Mouse (Mus musculus): Measurements from ENCODE around the gene Aldh2. TPM values are rescaled to one million over a fixed set of nuclear protein-coding genes. Genes with fewer than 3 reads are reported as not detected.
"Not testable (repeated sequence)": the region's sequence is repeated elsewhere in the genome, so short reads cannot be mapped to it uniquely, and the experiment has no call there.

Gene Aldh2
- 645 and 839 TPM in 2 replicates for polyA plus RNA-seq (2012; ENCODE audit: insufficient read depth, insufficient read length, missing spikeins)

DNA sequence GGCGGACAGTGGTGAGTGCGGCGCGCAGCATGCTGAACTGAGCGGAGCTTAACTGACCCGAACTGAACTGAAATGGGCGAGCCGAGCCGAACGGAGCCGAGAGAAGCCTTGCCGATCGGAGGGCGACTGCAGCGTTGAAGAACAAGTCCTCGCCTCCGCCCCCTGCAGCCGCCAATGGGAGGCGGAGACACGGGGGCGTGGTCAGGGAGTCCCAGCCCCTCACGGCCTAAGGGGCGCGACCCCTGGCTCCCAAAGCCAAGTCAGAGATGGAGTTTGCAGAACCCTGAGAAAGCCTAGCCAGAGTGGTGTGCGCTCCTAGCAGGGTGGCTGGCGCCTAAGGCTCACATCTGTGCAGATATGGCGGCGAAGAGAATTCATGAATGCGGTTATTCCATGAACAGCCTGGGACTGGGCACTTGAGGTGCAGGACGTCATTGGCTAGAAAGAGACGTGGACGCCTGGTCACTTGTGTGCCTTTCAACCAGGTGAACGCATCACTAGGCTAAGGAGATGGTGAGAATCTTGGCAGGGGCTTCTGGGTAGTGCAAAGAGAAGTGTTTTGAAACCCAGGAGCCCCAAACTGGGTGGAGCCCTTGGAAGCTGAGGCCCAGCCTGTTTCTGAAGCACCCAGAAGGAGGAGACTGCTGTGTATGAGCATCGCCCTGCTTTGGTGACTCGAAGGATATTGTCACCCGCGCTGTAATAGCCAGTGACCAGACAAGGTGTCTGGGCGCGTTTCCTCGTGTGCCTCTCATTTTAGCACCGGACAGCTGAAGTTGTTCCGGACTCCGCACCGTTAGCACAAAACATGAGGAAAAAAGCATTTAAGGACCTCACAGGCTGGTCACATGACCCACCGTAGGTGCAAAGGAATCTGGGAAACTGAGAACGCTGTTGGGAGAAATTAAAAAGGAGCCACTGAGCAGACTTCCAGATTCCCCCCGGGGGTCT, at the start of gene Aldh2:
Gene Aldh2 (minus strand): TSS at position 374 of the 951 bp plus-strand sequence.
- H3K4me1 ChIP-seq (ENCODE audit: control insufficient read depth, insufficient read depth, insufficient read length, low read length) = peaks cover 20% of the 10 kb centered on the region
- peak within 1 kb of the TSS; percentile 71 for H3K4me3 ChIP-seq (ENCODE audit: insufficient read depth, low read depth, low read length)
- H3K27ac ChIP-seq (replicated peaks; ENCODE audit: low read depth, low read length) = peak within 1 kb of the TSS; percentile 47

DNA sequence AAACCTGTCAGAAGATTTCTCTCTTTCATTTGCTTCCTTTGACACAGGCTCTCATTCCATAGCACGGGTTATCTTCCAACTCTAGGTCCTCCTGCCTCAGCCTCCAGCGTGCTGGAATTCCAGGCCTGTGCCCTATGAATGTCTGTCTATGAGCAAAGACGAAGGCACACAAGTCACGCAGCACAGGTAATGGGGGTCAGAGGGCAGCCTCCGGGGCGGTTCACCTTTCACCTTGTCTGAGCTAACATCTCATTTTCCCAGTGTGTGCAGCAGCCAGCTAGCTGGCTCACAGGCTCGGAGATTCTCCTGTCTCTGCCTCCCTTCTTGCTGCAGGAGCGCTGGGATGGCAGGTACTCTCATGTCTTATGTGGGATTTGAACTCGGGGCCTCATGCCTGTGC, 46.0 kb upstream of the Aldh2 start:
- Histone ChIP-seq H3K4me1 (ENCODE audit: control insufficient read depth, insufficient read depth, insufficient read length, low read length) (no peaks in the 10 kb centered on the region), H3K4me3 (ENCODE audit: insufficient read depth, low read depth, low read length) (no peak overlapping the region), H3K27ac (replicated peaks; ENCODE audit: low read depth, low read length) (no peak overlapping the region)

DNA sequence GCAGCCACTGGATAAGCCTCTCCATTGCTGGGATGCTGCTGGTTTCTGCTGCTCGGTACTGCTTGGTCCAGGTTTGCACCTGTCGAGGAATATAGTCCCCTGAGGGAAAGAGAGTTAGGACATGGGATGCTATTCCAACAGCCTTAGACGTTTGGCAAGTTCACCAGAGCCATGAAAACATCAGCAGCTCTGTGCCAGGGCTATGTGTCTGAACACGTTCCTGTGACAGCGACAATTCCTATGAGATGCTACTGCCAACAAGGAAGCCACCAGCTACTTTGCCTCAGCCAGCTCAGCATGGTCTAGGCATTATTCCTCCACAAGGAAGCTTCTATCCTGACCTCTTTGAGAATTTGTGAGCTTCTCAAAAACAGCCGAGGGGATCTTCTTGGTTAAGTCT, 43.7 kb upstream of the Aldh2 start:
- Histone ChIP-seq H3K27ac (replicated peaks; ENCODE audit: low read depth, low read length) (no peak overlapping the region), H3K4me3 (ENCODE audit: insufficient read depth, low read depth, low read length) (no peak overlapping the region), H3K4me1 (ENCODE audit: control insufficient read depth, insufficient read depth, insufficient read length, low read length) (no peaks in the 10 kb centered on the region)

DNA sequence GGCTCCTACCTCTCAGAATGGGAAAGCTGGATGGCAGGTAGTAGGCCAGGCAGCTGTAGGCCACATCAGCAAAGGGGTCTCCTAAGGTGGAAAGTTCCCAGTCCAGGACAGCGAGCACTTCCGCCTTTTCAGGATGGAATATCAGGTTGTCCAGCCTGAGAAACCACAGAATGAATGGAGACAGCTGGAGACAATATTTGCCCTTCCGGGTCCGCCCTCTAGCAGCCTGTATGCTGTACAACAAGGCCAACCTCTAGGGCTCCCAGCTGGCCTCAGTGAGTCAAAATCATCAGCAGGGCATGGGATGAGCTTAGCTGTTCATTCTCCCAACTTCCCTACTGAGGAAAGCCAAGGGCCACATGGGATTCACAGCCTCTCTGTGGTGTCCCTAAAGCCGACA, 41.0 kb upstream of the Aldh2 start:
- Histone ChIP-seq H3K4me1 (ENCODE audit: control insufficient read depth, insufficient read depth, insufficient read length, low read length) (no peaks in the 10 kb centered on the region), H3K4me3 (ENCODE audit: insufficient read depth, low read depth, low read length) (no peak overlapping the region), H3K27ac (replicated peaks; ENCODE audit: low read depth, low read length) (no peak overlapping the region)

DNA sequence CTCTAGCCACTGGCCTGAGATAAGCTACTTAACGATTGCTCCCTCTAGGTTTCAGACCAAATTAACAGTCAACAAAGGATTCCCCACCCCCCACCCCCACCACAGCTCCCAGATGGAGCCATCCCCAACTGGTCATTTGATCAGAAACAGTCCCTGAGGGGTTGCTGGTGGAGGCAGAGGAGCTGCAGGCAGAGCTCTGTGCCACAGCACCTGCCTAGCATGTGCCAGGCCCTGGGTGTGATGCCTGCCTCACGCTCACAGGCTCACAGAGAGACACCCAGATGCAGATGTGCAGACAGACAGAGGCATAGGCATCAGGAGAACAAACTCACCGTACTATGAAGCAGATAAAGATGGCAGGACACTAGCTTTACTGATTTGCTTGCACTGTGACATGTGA, 39.2 kb upstream of the Aldh2 start:
- no peak overlapping the region for H3K27ac ChIP-seq (replicated peaks; ENCODE audit: low read depth, low read length)

DNA sequence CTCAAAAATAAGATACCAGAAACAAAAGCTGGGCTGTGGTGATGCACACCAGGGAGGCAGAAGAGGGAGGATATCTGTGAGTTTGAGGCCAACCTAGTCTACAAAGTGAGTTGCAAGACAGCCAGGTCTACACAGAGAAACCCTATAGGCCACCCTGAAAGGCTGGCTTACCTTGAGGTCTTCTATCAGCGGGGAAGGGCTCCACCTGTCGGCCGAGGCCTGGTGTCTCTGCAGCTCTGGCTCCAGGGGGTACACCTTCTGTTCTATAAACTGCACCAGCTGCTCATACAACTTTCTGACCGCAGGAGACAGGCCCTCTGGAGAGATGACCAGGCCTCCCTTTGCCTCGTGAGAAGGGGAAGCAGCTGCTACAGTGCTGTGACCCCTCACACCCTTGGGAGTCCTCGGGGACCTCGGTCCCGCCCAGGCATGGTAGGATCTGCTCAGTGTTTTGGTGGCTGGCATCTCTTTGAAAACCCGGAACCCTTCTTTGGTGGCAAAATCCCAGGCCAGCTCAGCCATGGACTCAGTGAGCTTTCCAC, 37.6 kb upstream of the Aldh2 start:
- not testable (repeated sequence) for H3K4me3 ChIP-seq (ENCODE audit: insufficient read depth, low read depth, low read length); H3K4me1 ChIP-seq (ENCODE audit: control insufficient read depth, insufficient read depth, insufficient read length, low read length); H3K27ac ChIP-seq (replicated peaks; ENCODE audit: low read depth, low read length)

More for the DNA sequence above, 39.2 kb upstream of the Aldh2 start:
- Histone ChIP-seq H3K4me3 (ENCODE audit: insufficient read depth, low read depth, low read length) (no peak overlapping the region), H3K4me1 (ENCODE audit: control insufficient read depth, insufficient read depth, insufficient read length, low read length) (no peaks in the 10 kb centered on the region)

DNA sequence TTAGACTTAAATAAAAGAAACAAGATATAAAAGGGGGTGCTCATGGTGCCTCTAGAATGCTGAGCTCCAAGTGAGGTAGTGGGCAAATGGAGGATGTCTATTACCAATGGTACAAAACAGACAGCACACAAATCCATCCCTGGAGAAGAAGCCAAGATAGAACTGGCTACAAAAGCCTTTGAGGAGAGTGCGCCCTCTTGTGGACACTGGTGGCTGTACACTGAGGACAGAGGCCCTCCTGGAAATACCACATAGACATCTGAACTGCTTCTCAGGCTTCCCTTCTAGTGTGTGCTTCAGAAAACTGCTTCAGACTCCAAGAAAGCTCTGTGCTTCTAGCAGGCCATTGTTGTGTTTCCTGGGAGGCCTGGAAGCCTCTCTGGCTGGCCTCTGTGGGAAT, 34.2 kb upstream of the Aldh2 start:
- Histone ChIP-seq H3K4me3 (ENCODE audit: insufficient read depth, low read depth, low read length) (no peak overlapping the region), H3K4me1 (ENCODE audit: control insufficient read depth, insufficient read depth, insufficient read length, low read length) (no peaks in the 10 kb centered on the region), H3K27ac (replicated peaks; ENCODE audit: low read depth, low read length) (no peak overlapping the region)

DNA sequence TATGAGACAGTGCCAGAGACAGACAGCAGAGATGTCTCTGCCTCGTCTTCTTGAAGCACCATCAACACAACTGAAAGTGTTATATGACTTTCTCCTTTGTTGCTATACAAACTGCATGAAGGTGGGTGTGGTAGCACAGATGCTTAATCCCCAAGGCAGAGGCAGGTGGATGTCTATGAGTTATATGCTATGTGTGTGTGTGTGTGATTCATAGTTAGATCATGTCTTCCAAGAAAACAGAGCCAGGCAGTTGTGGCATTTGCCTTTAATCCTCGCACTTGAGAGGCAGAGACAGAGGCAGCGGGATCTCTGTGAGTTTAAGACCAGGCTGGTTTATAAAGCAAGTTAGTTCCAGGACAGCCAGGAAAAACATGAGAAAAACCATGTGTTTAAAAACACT, 29.6 kb upstream of the Aldh2 start:
- H3K4me1 ChIP-seq (ENCODE audit: control insufficient read depth, insufficient read depth, insufficient read length, low read length) = 0 out of 2 replicates have a peak, but pooled peaks cover 3% of the 10 kb centered on the region
- H3K4me3 ChIP-seq (ENCODE audit: insufficient read depth, low read depth, low read length) = no peak overlapping the region
- no peak overlapping the region for H3K27ac ChIP-seq (replicated peaks; ENCODE audit: low read depth, low read length)

DNA sequence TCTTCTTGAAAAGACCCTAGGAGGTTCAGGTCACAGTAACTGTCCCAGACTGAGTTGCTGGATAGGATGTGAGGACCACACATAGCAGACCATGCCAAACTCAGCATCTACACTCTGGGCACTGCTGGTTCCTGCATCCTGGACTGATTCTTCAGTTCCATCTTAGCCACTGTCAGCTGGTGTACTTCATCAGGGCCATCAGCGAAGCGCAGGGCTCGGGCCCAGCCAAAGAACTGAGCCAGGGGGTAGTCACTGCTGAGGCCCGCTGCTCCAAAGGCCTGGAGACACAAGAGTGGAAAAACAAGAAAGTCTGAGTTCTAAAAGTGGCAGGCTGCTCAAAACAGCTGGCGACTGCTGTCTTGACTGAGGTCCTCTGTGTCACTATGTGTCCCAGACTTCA, 27.5 kb upstream of the Aldh2 start:
- Histone ChIP-seq H3K27ac (replicated peaks; ENCODE audit: low read depth, low read length) (no peak overlapping the region), H3K4me3 (ENCODE audit: insufficient read depth, low read depth, low read length) (no peak overlapping the region), H3K4me1 (ENCODE audit: control insufficient read depth, insufficient read depth, insufficient read length, low read length) (0 out of 2 replicates have a peak, but pooled peaks cover 3% of the 10 kb centered on the region)

DNA sequence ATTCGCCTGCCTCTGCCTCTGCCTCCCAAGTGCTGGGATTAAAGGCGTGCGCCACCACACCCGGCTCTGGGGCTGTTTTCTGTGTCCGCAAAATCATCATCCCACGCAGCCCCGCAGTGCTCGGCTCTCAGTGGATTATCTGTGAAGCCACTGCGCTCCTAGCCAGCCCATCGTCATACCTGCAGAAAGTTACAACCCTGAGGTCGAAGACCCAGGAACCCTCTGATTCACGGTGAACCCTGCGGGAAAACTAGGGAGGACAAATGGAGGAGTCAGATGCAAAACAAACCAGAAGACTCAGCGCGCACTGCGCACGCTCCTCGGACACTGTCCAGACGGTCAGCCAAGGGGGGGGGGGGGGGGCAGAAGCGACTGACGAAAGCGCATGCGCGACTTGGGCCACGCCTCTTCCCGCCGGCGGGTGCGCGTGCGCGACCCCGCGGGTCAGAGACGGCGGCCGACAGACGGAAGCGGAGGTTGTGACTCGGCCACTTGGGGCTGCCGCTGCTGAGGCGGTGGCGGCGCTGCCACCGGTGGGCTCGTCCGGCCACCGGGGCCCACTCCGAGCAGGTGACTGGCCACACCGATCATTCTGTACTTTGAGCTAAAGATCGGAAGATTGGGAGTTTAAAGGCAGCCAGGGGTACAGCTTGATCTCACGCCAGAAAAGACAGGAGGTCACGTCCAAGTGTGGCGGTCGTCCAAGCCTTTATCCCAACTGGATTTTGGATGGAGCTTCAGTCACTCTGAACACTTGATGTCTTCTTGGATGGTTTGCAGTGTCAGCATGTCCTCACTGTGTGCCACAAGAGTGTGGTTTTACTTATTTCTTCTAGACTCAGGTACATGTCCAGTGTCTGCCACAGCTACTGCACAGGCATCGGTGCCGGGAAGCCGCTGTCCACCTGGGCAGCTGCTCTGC, 25.2 kb upstream of the Aldh2 start, which contains the start of gene Acad12:
Gene Acad12 (minus strand): TSS at position 347 of the 922 bp plus-strand sequence.
- H3K27ac ChIP-seq (replicated peaks; ENCODE audit: low read depth, low read length) = peak within 1 kb of the TSS; percentile 97
- H3K4me3 ChIP-seq (ENCODE audit: insufficient read depth, low read depth, low read length) = peak within 1 kb of the TSS; percentile 93
- 0 out of 2 replicates have a peak, but pooled peaks cover 3% of the 10 kb centered on the region for H3K4me1 ChIP-seq (ENCODE audit: control insufficient read depth, insufficient read depth, insufficient read length, low read length)

DNA sequence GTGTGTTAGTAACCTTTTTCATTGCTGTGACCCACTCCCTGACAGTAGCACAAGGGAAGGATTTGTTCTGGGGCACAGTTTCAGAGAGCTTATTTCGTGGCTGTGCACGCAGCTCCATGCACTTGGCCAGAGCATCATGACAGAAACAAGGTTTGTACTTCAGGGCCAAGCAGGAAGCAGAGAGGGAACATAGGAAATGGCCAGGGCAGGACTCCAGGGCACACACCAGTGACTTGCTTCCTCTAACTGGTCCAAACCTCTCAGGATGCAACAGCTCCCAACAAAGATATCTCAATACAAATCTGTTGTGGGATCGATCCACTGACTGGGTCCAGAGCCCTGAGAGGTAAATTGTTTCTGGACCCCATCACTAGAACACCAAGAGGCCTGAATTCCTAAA, 21.3 kb upstream of the Aldh2 start:
- H3K4me3 ChIP-seq (ENCODE audit: insufficient read depth, low read depth, low read length); H3K4me1 ChIP-seq (ENCODE audit: control insufficient read depth, insufficient read depth, insufficient read length, low read length): not testable (repeated sequence)
- H3K27ac ChIP-seq (replicated peaks; ENCODE audit: low read depth, low read length) = 0 out of 2 replicates have a peak overlapping the region, but pooled peaks have one; percentile 12

DNA sequence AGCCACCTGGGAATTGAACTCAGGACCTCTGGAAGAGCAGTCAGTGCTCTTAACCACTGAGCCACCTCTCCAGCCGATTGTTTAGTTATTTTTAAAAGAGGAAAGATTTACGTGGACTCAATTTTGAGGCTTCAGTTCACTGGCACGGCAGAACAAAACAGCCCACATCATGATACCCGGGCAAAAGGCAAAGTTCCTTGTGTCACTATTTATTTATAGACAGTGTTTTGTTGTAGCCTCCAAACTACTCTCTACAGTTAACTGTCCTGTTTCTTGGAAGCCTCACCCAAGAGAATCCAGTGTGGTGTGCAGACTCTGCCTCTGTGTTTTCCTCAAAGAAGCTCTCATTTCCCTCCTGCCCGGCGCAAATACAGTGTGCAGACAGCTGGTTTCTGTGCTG, 18.4 kb upstream of the Aldh2 start:
- Histone ChIP-seq H3K4me1 (ENCODE audit: control insufficient read depth, insufficient read depth, insufficient read length, low read length) (no peaks in the 10 kb centered on the region), H3K27ac (replicated peaks; ENCODE audit: low read depth, low read length) (no peak overlapping the region), H3K4me3 (ENCODE audit: insufficient read depth, low read depth, low read length) (no peak overlapping the region)

DNA sequence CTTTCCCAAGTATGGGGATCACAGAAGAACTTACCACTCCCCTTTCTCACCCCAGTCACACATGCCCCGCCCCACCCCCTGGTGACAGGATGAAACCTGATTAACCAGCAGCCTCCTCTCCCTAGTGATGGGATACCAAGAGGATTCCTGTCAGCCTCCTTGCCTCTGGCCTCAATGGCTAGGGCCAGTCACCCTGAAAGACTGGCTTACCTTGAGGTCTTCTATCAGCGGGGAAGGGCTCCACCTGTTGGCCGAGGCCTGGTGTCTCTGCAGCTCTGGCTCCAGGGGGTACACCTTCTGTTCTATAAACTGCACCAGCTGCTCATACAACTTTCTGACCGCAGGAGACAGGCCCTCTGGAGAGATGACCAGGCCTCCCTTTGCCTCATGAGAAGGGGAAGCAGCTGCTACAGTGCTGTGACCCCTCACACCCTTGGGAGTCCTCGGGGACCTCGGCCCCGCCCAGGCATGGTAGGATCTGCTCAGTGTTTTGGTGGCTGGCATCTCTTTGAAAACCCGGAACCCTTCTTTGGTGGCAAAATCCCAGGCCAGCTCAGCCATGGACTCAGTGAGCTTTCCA, 16.0 kb upstream of the Aldh2 start:
- not testable (repeated sequence) for H3K27ac ChIP-seq (replicated peaks; ENCODE audit: low read depth, low read length); H3K4me1 ChIP-seq (ENCODE audit: control insufficient read depth, insufficient read depth, insufficient read length, low read length); H3K4me3 ChIP-seq (ENCODE audit: insufficient read depth, low read depth, low read length)

DNA sequence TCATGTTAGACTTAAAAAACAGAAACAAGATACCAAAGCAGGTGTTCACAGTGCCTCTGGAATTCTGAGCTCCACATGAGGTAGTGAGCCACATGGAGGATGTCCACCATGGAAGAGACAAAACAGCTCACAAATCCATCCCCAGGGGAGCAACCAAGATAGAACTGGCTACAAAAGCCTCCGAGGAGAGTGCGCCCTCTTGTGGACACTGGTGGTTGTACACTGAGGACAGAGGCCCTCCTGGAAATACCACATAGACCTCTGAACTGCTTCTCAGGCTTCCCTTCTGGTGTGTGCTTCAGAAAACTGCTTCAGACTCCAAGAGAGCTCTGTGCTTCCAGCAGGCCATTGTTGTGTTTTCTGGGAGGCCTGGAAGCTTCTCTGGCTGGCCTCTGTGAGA, 12.5 kb upstream of the Aldh2 start:
- Histone ChIP-seq H3K4me1 (ENCODE audit: control insufficient read depth, insufficient read depth, insufficient read length, low read length) (no peaks in the 10 kb centered on the region), H3K4me3 (ENCODE audit: insufficient read depth, low read depth, low read length) (no peak overlapping the region), H3K27ac (replicated peaks; ENCODE audit: low read depth, low read length) (no peak overlapping the region)

Measured in brown adipose tissue, adult 24 weeks (tissue).